ENCODE assay signal across 18 mouse cellular contexts in the genomic region with DNA sequence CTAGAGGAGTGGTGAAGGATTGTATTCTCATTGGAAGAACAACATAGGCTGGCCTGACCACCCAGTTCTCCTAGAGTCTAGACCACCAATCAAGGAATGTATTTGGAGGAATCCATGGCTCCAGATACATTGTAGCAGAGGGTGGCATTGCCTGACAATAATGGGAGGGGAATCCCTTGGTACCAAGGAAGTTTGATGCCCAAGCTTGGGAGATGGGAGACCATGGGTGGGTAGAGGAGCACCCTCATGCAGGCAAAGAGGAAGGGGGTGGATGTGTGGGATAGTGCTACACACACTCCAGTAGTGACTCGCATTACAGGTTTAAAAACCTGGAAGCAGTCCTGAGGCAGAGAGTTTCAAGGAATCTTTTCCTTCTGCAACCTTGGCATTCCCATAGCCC.
"Had no signal": no experiment of that assay in that cellular context is flagged by ENCODE, and none has a peak within 500 bp of the region (broad histone marks: within the 10 kb centered on the region; RNA-seq: fewer than 3 reads in every experiment).

No protein-coding gene starts in this region.

- H3K4me2 ChIP-seq: lung, embryonic 14.5 days; midbrain, embryonic 13.5 days; midbrain, embryonic 15.5 days; neural tube, embryonic 13.5 days; neural tube, embryonic 15.5 days had no signal

- H3K9ac ChIP-seq: lung, embryonic 14.5 days; midbrain, embryonic 13.5 days; midbrain, embryonic 15.5 days; neural tube, embryonic 13.5 days; neural tube, embryonic 15.5 days had no signal

- H3K27me3 ChIP-seq: midbrain, embryonic 13.5 days; midbrain, embryonic 15.5 days; neural tube, embryonic 13.5 days; neural tube, embryonic 15.5 days had no signal

- H3K4me3 ChIP-seq: midbrain, embryonic 10.5 days; midbrain, embryonic 13.5 days; midbrain, embryonic 15.5 days; myocyte; neural tube, embryonic 13.5 days; neural tube, embryonic 15.5 days had no signal

- H3K4me1 ChIP-seq: midbrain, embryonic 10.5 days; midbrain, embryonic 13.5 days; midbrain, embryonic 15.5 days; neural tube, embryonic 13.5 days; neural tube, embryonic 15.5 days had no signal

- DNase-seq: lung, adult 18-20 months; lung, embryonic 14.5 days; lung, postnatal 10 days; lung, postnatal 4 days; retina, postnatal 1 day; right cerebral cortex, adult 18-20 months; right cerebral cortex, postnatal 25 days; right cerebral cortex, postnatal 4 days; spleen, adult 18-20 months; thymus, adult 18-20 months; thymus, postnatal 14 days; thymus, postnatal 36 days had no signal

- ATAC-seq: midbrain, embryonic 13.5 days; midbrain, embryonic 15.5 days had no signal

- H3K27ac ChIP-seq: midbrain, embryonic 10.5 days; midbrain, embryonic 13.5 days; midbrain, embryonic 15.5 days; neural tube, embryonic 13.5 days; neural tube, embryonic 15.5 days had no signal

- H3K9me3 ChIP-seq: midbrain, embryonic 10.5 days; midbrain, embryonic 13.5 days; midbrain, embryonic 15.5 days; neural tube, embryonic 13.5 days; neural tube, embryonic 15.5 days had no signal

- H3K36me3 ChIP-seq: midbrain, embryonic 10.5 days; midbrain, embryonic 13.5 days; midbrain, embryonic 15.5 days; neural tube, embryonic 13.5 days; neural tube, embryonic 15.5 days had no signal
